Mouse (Mus musculus) lung, postnatal 0 days (tissue): ENCODE measurements around the gene Zfp747. TPM values are rescaled to one million over a fixed set of nuclear protein-coding genes. Genes with fewer than 3 reads are reported as not detected.
"Not testable (repeated sequence)": the region's sequence is repeated elsewhere in the genome, so short reads cannot be mapped to it uniquely, and the experiment has no call there.

Source experiments
- ATAC-seq: fragments of 200-750 bp; cut with Nextera tagmentation; 2 replicates; pipeline ENCODE4 v1.8.0; 2017; ENCODE audit warnings: moderate library complexity
- DNase-seq: peaks from one replicate; pipeline ENCODE4 v3.0.0-alpha.2; 2016; ENCODE audit warnings: low spot score
- H3K27ac ChIP-seq: fragments of 300-500 bp; sonication (generic); 2 replicates; pipeline ENCODE4 v1.5.1; 2014; ENCODE audit warnings: antibody characterized with exemption, mild to moderate bottlenecking, low read length, mixed read lengths
- H3K27me3 ChIP-seq: fragments of 300-500 bp; sonication (generic); replicated peaks from 2 replicates; pipeline ENCODE4 v1.6.1; 2014; ENCODE audit warnings: low read length, mixed read lengths; ENCODE audit not compliant: insufficient read depth
- H3K36me3 ChIP-seq: fragments of 300-500 bp; sonication (generic); 2 replicates; pipeline ENCODE4 v1.6.1; 2014; ENCODE audit warnings: low read length, mixed read lengths; ENCODE audit not compliant: insufficient read depth
- H3K4me1 ChIP-seq: fragments of 300-500 bp; sonication (generic); 2 replicates; pipeline ENCODE4 v1.6.1; 2014; ENCODE audit warnings: antibody characterized with exemption, low read depth, low read length, mixed read lengths; ENCODE audit not compliant: insufficient read depth
- H3K4me2 ChIP-seq: fragments of 300-500 bp; sonication (generic); replicated peaks from 2 replicates; pipeline ENCODE4 v1.6.1; 2014; ENCODE audit warnings: low read depth, mild to moderate bottlenecking, low read length, moderate library complexity, mixed read lengths
- H3K4me3 ChIP-seq: fragments of 300-500 bp; sonication (generic); 2 replicates; pipeline ENCODE4 v1.5.1; 2014; ENCODE audit warnings: low read depth, low read length
- H3K9ac ChIP-seq: fragments of 300-500 bp; sonication (generic); replicated peaks from 2 replicates; pipeline ENCODE4 v1.6.1; 2014; ENCODE audit warnings: low read depth, mild to moderate bottlenecking
- H3K9me3 ChIP-seq: fragments of 300-500 bp; sonication (generic); 2 replicates; pipeline ENCODE4 v1.6.1; 2016; ENCODE audit warnings: low read length, mixed read lengths
- CTCF ChIP-seq: IDR thresholded peaks from 2 replicates; pipeline ENCODE4 v1.5.1; 2016; ENCODE audit warnings: antibody characterized with exemption, mild to moderate bottlenecking
- EP300 ChIP-seq: IDR thresholded peaks from 2 replicates; pipeline ENCODE4 v1.6.1; 2016; ENCODE audit warnings: antibody characterized with exemption, mild to moderate bottlenecking, control low read depth
- WGBS: fragments of 180-500 bp; shearing (Covaris S2); extraction: QIAGEN DNeasy Blood & Tissue Kit; methylation state at CpG from one replicate; pipeline ENCODE4 v1.1.7; 2014; 5-methylcytosine and 5-hydroxymethylcytosine counted together
- polyA plus RNA-seq: library from polyadenylated mRNA; unstranded; fragments of >200 nt; fragmentation: Nextera tagmentation; extraction: Ambion mirVana; gene quantifications from 2 replicates; pipeline ENCODE4 v1.2.1, GENCODE M21; 2015

The Zfp747 gene
- polyA plus RNA-seq, 1 experiment from 2014 or later: 7.3 TPM

DNA sequence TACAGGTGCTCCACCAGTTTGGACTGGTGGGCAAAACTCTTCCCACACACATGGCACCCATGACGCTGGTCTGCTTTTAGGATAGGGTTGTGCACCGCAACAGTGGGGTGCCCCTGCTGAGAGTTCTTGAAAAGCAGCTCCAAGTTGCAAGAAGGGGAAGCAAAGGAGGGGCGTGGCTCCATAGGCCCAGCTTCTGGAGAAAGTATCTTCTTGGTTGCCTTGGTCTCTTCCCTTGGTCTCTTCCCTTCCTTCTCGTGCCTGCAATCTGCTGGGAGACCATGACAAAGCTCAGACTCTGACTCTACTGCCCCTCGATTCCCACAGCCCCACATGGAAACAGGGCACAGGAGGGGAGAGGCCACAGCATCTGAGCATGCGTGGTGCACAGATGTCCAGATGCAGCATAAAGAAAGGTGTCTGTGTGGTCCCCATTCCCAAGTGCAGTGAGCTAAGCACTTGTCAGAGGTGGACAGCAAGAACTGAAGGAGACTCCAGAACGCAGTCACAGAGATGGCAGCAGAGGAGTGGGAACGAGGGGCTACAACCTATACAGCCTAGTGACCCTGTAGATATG, 16.5 kb upstream of the Zfp747 start:
- H3K4me1 ChIP-seq: peaks cover 8% of the 10 kb centered on the region; the same call in 1 of the 2 replicates
- no peaks in the 10 kb centered on the region for H3K27me3 ChIP-seq
- H3K9ac ChIP-seq: 0 out of 2 replicates have a peak overlapping the region, but pooled peaks have one; percentile 90
- H3K36me3 ChIP-seq: no peaks in the 10 kb centered on the region
- no peak overlapping the region for H3K27ac ChIP-seq
- no peak for ATAC-seq
- H3K9me3 ChIP-seq: no peaks in the 10 kb centered on the region
- WGBS: 76% methylated on average over 8 of the region's 8 CpGs
- no peak for DNase-seq
- H3K4me3 ChIP-seq: no peak overlapping the region
- TF ChIP-seq CTCF: no peak
- TF ChIP-seq EP300: no peak
- H3K4me2 ChIP-seq: peak overlapping the region; percentile 85

- TF ChIP-seq EP300 (no peak), CTCF (no peak)
- WGBS: 95% methylated on average over 16 of the region's 16 CpGs
These were observed 15.7 kb upstream of the Zfp747 start for GRCm38 (mm10) chr7:127391538-127391937.

DNA sequence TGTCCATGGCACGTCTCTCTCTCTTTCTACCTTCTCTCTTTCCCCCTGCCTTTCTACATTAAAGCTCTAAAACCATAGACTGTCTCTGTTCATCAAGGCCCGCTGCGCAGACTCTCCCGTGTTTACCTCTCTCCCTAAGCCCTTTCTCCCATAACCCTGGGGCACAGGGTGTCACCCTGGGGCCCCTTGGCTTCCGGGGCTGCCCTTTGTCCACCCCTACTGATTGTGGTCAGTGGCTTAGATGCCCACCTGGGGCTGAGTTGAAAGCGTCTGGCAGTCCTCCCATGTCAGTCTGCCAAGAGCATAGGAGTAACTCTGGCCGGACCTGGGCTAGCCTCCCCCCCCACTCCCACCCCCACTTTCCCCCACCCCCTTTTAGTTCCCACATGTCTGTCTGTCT, 14.5 kb upstream of the Zfp747 start:
- ATAC-seq (no peak), DNase-seq (no peak)
- Histone ChIP-seq H3K4me2 (no peak overlapping the region), H3K9ac (no peak overlapping the region), H3K4me3 (no peak overlapping the region), H3K9me3 (no peaks in the 10 kb centered on the region), H3K4me1 (peaks cover 8% of the 10 kb centered on the region; the same call in 1 of the 2 replicates), H3K27me3 (no peaks in the 10 kb centered on the region), H3K27ac (no peak overlapping the region), H3K36me3 (no peaks in the 10 kb centered on the region)
- TF ChIP-seq EP300 (no peak), CTCF (no peak)
- WGBS: 75% methylated on average over 7 of the region's 7 CpGs

More at GRCm38 (mm10) chr7:127391538-127391937, 15.7 kb upstream of the Zfp747 start:
- no peaks in the 10 kb centered on the region for H3K36me3 ChIP-seq
- H3K4me2 ChIP-seq: no peak overlapping the region
- no peak overlapping the region for H3K27ac ChIP-seq
- no peaks in the 10 kb centered on the region for H3K9me3 ChIP-seq
- peaks cover 8% of the 10 kb centered on the region; the same call in 1 of the 2 replicates for H3K4me1 ChIP-seq
- no peak for ATAC-seq
- H3K9ac ChIP-seq: no peak overlapping the region
- no peak overlapping the region for H3K4me3 ChIP-seq
- no peaks in the 10 kb centered on the region for H3K27me3 ChIP-seq
- DNase-seq: no peak

DNA sequence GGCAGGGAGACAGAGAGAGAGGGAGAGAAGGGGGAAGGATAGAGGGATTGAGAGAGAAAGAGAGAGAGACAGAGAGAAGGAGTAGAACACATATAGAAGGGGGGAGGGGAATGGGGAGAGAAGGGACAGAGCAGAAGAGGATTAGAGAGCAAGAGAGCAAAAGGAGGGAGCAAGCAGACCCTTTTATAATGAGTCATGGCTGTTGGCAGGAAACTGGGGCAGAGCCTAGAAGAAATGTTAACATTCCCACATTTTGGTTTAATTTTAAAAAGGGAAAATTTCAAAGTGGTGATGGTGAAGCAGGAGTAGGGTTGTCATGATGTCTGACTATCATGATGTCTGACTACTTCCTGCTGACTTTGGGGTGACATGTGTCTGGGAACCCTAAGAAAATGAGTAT, 12.4 kb upstream of the Zfp747 start:
- not testable (repeated sequence) for H3K9me3 ChIP-seq, ATAC-seq, H3K36me3 ChIP-seq

DNA sequence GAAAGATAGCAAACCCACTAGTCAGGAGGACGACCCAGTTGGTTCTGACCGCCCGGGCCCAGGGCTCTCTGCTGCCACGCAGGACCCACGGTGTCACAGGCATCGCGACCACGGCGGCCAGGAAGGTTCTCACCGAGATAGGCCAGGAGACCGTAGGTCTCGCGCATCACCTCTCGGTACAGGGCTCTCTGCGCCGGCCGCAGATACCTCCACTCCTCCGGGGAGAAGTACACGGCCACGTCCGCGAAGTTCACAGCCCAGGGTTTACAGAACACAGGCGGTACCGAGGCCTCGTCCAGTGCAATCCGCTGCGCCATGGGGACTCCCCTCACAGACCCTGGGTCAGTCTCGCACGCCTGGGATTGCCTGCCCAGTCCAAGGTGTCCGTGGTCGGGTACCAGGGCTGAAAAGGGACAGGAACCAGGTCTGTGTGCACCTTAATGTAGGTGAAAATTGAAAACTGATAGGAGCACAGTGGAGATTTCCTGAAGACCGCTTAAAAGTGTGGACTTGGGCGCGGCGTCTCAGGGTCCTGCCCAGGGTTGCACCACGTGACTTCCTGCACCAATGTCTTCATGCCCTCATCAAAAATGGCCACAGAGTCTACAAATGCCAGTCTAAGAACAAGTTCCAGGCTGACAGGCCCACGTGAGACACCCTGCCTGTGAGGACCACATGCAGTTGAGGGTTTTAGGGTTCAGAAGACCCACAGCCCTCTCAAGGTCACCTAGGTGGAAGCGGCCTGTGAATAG, 11.0 kb upstream of the Zfp747 start, which contains the start of gene 9130019O22Rik:
TSS of gene 9130019O22Rik (minus strand) at position 526 of the 752 bp plus-strand sequence.
- Histone ChIP-seq H3K4me3 (peak within 1 kb of the TSS; percentile 61), H3K4me2 (peak within 1 kb of the TSS; percentile 66), H3K9ac (peak within 1 kb of the TSS; percentile 64), H3K27me3 (no peaks in the 10 kb centered on the region), H3K4me1 (no peaks in the 10 kb centered on the region), H3K27ac (peak within 1 kb of the TSS; percentile 68), H3K9me3 (no peaks in the 10 kb centered on the region), H3K36me3 (no peaks in the 10 kb centered on the region)
- peak; percentile 95 for DNase-seq
- peak; percentile 96 for ATAC-seq
- WGBS: 10% methylated on average over 37 of the region's 38 CpGs
- 0 out of 2 replicates have a peak, but pooled peaks have one; percentile 16 for TF ChIP-seq EP300
- no peak for TF ChIP-seq CTCF

More for the DNA sequence above, 12.4 kb upstream of the Zfp747 start:
- not testable (repeated sequence) for DNase-seq, H3K4me1 ChIP-seq, H3K9ac ChIP-seq, H3K4me2 ChIP-seq, H3K27me3 ChIP-seq, H3K4me3 ChIP-seq, H3K27ac ChIP-seq

DNA sequence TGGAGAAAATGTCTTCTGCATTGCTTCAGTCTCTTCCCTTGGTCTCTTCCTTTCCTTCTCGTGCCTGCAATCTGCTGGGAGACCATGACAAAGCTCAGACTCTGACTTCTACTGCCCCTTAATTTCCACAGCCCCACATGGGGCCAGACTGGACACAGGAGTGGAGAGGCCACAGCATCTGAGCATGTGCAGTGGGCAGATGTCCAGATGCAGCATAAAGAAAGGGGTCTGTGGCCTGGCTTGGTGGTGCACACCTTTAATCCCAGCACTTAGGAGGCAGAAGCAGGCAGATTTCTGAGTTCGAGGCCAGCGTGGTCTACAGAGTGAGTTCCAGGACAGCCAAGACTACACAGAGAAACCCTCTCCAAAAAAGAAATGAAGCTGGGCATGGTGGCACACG, 9.7 kb upstream of the Zfp747 start:
- H3K27me3 ChIP-seq, ATAC-seq, H3K36me3 ChIP-seq, H3K9me3 ChIP-seq, H3K27ac ChIP-seq, H3K4me2 ChIP-seq, H3K4me1 ChIP-seq, H3K9ac ChIP-seq, H3K4me3 ChIP-seq, DNase-seq: not testable (repeated sequence)
- WGBS: 95% methylated on average over 4 of the region's 4 CpGs
